Mouse (Mus musculus): ENCODE results near the gene Pilra.

Pilra gene

DNA sequence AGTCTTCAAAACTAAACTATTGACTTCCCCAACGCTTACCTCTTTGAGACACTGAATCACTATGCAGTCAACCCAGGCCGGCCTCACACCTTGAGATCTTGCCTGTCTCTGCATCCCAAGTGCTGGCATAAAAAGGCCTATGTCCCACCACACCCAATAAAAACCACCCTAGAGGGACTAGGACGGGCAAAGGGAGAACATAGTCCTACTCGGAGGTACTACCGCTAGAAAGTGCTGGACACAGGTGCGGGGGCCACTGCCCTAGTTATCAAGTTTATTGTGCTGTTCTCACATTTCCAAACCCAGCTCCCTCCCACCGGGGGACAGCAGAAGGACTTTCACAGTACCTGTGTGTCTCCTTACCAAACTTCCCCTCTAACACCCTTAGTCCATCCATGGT, 54.4 kb downstream of the Pilra start:
- no peak for ATAC-seq (ENCODE audit: insufficient number of reproducible peaks, low FRiP score, low TSS enrichment)

DNA sequence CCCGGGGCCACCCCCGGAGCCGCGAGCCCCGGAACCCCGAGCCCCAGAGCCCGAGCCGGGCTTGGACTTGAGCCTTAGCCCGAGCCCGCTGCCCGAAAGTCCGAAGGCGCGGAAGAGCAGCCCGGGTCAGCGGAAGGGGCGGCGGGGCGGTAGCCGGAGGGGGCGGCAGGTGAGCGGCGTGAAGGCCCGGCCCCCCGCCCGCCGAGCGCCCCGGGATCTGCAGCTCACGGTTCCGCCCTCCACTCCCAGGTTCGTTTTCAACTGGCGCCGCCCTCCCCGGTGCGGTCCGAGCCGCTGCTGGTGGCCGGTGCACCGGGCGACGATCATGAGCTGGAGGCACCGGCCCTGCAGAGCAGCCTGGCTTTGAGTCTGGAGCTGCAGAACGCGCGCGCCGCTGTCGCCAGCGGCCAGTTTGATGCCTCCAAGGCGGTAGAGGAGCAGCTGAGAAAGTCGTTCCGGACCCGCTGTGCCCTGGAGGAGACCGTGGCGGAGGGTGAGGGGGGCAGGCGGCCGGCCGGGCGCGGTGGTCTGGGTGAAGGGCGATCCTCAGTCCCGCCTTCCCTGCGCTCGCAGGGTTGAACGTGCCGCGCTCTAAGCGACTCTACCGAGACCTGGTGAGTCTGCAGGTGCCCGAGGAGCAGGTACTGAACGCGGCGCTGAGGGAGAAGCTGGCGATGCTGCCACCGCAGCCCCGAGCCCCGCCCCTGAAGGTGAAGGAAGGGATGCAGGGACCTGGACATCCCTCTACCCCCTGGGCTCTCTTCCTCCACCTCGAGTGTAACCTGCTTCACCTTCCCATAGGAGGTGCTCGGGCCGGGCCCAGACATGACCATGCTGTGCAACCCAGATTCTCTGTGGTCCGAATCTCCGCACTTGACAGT, 56.8 kb downstream of the Pilra start:
- ATAC-seq (ENCODE audit: insufficient number of reproducible peaks, low FRiP score, low TSS enrichment): 0 out of 2 replicates have a peak, but pooled peaks have one; percentile 3

DNA sequence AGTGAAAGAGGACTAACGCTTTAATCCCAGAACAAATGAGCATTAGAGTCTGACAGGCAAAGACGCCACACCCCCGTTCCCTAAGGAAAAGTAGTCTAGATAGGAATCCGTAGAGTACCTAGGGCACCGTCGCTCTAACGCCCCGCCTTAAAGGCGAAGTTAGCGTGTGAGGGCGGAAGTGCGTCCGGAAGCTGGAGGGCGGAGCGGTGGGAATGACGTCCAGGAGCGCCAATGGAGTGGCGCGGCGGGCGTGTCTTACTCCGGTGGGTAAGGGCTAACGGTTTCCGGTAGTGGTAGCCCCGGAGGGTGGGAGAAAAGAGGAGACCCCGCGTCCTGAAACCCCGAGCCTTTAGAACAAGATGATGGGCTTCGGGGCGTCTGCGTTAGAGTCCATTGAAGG, 57.4 kb downstream of the Pilra start, which contains the start of gene Ppp1r35:
Gene Ppp1r35 (plus strand): TSS at position 215 of the 400 bp plus-strand sequence.
- peak; percentile 93 for ATAC-seq (ENCODE audit: insufficient number of reproducible peaks, low FRiP score, low TSS enrichment)

DNA sequence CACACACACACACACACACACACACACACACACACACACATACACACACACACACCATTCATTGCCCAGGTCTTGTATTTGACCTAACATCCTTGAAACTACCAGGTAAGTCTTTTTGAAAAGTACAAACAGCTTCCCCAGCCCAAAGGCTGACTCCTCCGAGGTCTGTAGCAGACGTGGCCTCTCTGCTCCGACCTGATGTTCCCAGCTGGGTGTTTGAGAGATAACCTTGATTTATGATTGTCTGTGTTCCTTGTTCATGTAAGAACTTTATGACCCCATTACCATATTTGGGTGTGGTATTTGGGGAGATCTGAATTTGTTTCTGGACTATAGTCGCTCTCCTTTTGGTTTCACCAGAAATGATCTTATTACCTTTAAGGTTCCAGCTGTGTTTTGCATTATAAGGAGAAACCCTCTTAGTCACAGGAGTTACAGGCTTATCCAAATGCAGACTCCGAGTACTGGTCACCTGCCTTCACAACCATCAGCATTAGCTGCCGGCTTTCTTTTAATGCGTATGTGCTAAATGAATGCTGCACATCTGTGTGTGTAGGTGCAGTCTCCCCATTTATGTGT, 58.7 kb downstream of the Pilra start:
- ATAC-seq (ENCODE audit: insufficient number of reproducible peaks, low FRiP score, low TSS enrichment): no peak

DNA sequence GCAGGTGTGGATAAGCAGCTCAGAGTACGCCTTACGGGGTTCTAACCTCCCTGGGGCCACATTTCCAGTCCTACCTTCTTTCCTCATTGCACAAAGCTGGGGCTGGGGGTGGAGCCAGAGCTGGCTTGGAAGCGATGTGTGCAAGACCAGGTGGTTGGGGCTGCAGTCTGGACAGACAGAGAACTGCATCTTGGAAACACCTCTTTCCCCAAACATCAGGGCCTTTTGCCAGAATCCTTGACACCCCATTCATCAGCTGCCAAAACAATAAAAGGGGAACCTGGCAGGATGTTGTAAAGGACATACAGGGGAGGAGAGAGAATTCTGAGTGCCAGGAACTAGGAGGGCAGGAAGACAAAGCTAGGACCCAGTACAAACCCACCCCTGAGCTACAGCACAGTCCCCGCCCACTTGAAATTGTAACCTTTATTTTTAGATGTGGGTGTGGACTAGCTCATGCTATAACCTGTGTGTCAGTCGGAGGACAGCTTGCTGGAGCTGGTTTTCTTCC, 59.6 kb downstream of the Pilra start:
- no peak for ATAC-seq (ENCODE audit: insufficient number of reproducible peaks, low FRiP score, low TSS enrichment)

DNA sequence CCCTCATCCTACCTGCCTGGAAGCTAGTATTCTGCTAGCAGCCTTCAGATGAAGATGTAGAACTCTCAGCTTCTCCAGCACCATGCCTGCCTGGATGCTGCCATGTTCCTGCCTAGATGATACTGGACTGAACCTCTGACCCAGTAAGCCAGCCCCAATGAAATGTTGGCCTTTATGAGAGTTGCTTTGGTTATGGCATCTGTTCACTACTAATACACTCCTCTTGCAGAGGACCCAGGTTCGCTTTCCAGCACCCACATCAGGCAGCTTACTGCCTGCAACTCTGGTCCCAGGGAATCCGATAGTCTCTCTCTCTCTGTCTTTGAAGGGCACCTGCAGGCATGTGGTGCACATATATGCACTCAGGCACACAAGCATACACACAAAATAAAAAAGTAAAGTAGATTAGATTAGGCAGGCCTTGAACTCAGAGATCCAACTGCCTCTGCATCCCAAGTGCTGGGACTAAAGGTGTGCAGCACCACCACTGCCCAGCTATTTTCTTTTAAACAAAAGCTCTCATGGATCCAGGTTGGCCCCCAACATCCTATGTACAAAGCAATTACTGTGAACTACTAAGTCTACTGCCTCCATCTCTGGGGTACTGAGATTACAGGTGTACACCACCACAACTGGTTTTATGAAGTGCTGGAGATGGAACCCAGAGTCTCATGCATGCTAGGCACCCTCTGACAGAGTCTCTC, 60.3 kb downstream of the Pilra start:
- no peak for ATAC-seq (ENCODE audit: insufficient number of reproducible peaks, low FRiP score, low TSS enrichment)

DNA sequence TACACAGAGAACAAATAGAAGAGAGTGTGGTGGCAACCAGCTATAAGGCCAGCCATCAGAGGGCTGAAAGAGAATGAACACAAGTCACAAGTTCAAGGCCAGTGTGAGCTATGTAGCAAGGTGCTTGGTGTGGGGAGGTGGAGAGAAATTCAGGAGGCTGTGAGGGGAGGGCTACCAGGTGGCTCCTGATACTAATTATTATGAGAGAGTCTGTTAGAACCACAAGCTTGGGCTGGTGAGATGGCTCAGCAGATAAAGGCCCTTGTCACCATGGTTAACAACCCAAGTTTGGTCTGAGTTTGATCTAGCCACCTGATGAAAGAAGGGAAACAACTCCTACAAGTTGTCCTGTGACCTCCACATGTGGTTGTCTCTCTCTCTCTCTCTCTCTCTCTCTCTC, 63.3 kb downstream of the Pilra start:
- no peak for ATAC-seq (ENCODE audit: insufficient number of reproducible peaks, low FRiP score, low TSS enrichment)

Measured in cerebellum, adult (tissue).